Mouse (Mus musculus): ENCODE measurements at regions not wholly inside any gene's neighbourhood (a gene's known extent, or its start where the extent isn't known, plus 50 kb on each side); places are given as distances from the start of the nearest gene placed in this dataset.

- Histone ChIP-seq H3K9me3 (ENCODE audit: control insufficient read depth, low read length) (no peaks in the 10 kb centered on the region), H3K27me3 (ENCODE audit: control insufficient read depth, insufficient read depth, low read length) (no peaks in the 10 kb centered on the region), H3K4me3 (ENCODE audit: low read depth, low read length) (no peak overlapping the region), H3K4me2 (ENCODE audit: low read depth, low read length, severe bottlenecking) (no peak overlapping the region), H3K9ac (ENCODE audit: low read length) (no peak overlapping the region), H3K4me1 (replicated peaks; ENCODE audit: control insufficient read depth, insufficient read depth, low read length) (no peaks in the 10 kb centered on the region), H3K27ac (ENCODE audit: low read depth, low read length) (no peak overlapping the region), H3K36me3 (ENCODE audit: control insufficient read depth, insufficient read depth, low read length) (no peaks in the 10 kb centered on the region)
- ATAC-seq (replicated peaks; ENCODE audit: low FRiP score) (no peak), DNase-seq (ENCODE audit: low spot score) (no peak)
- 22% methylated on average over 6 of the region's 6 CpGs for WGBS
Observed at GRCm38 (mm10) chr6:98435676-98436075, 93.1 kb upstream of the Gm765 start.

GRCm38 (mm10) chr6:98433286-98433685 is 90.7 kb upstream of the Gm765 start:
- no peak overlapping the region for H3K4me3 ChIP-seq (ENCODE audit: low read depth, low read length)
- H3K27me3 ChIP-seq (ENCODE audit: control insufficient read depth, insufficient read depth, low read length) = no peaks in the 10 kb centered on the region
- no peaks in the 10 kb centered on the region for H3K4me1 ChIP-seq (replicated peaks; ENCODE audit: control insufficient read depth, insufficient read depth, low read length)
- H3K9me3 ChIP-seq (ENCODE audit: control insufficient read depth, low read length) = no peaks in the 10 kb centered on the region
- H3K4me2 ChIP-seq (ENCODE audit: low read depth, low read length, severe bottlenecking) = no peak overlapping the region
- no peak for ATAC-seq (replicated peaks; ENCODE audit: low FRiP score)
- WGBS = 75% methylated on average over 6 of the region's 6 CpGs
- DNase-seq (ENCODE audit: low spot score) = no peak
- H3K36me3 ChIP-seq (ENCODE audit: control insufficient read depth, insufficient read depth, low read length) = no peaks in the 10 kb centered on the region
- no peak overlapping the region for H3K27ac ChIP-seq (ENCODE audit: low read depth, low read length)
- H3K9ac ChIP-seq (ENCODE audit: low read length) = no peak overlapping the region

GRCm38 (mm10) chr6:98429120-98429519 is 86.6 kb upstream of the Gm765 start:
- H3K9me3 ChIP-seq (ENCODE audit: control insufficient read depth, low read length) = no peaks in the 10 kb centered on the region
- DNase-seq (ENCODE audit: low spot score) = no peak
- H3K27me3 ChIP-seq (ENCODE audit: control insufficient read depth, insufficient read depth, low read length) = no peaks in the 10 kb centered on the region
- no peak for ATAC-seq (replicated peaks; ENCODE audit: low FRiP score)
- no peaks in the 10 kb centered on the region for H3K4me1 ChIP-seq (replicated peaks; ENCODE audit: control insufficient read depth, insufficient read depth, low read length)
- 84% methylated on average over 5 of the region's 5 CpGs for WGBS
- no peaks in the 10 kb centered on the region for H3K36me3 ChIP-seq (ENCODE audit: control insufficient read depth, insufficient read depth, low read length)
- no peak overlapping the region for H3K4me2 ChIP-seq (ENCODE audit: low read depth, low read length, severe bottlenecking)
- no peak overlapping the region for H3K9ac ChIP-seq (ENCODE audit: low read length)
- no peak overlapping the region for H3K27ac ChIP-seq (ENCODE audit: low read depth, low read length)
- no peak overlapping the region for H3K4me3 ChIP-seq (ENCODE audit: low read depth, low read length)

- no peaks in the 10 kb centered on the region for H3K36me3 ChIP-seq (ENCODE audit: control insufficient read depth, insufficient read depth, low read length)
- 96% methylated on average over 1 of the region's 1 CpGs for WGBS
- no peak overlapping the region for H3K9ac ChIP-seq (ENCODE audit: low read length)
- no peaks in the 10 kb centered on the region for H3K27me3 ChIP-seq (ENCODE audit: control insufficient read depth, insufficient read depth, low read length)
- no peak overlapping the region for H3K4me3 ChIP-seq (ENCODE audit: low read depth, low read length)
- H3K27ac ChIP-seq (ENCODE audit: low read depth, low read length) = no peak overlapping the region
- no peak for ATAC-seq (replicated peaks; ENCODE audit: low FRiP score)
- no peak for DNase-seq (ENCODE audit: low spot score)
- no peak overlapping the region for H3K4me2 ChIP-seq (ENCODE audit: low read depth, low read length, severe bottlenecking)
- no peaks in the 10 kb centered on the region for H3K9me3 ChIP-seq (ENCODE audit: control insufficient read depth, low read length)
- no peaks in the 10 kb centered on the region for H3K4me1 ChIP-seq (replicated peaks; ENCODE audit: control insufficient read depth, insufficient read depth, low read length)
Observed at GRCm38 (mm10) chr6:98402605-98403004, 60.1 kb upstream of the Gm765 start.

GRCm38 (mm10) chr6:98394589-98394988 is 52.0 kb upstream of the Gm765 start:
- DNase-seq (ENCODE audit: low spot score) (no peak), ATAC-seq (replicated peaks; ENCODE audit: low FRiP score) (no peak)
- H3K36me3 ChIP-seq (ENCODE audit: control insufficient read depth, insufficient read depth, low read length) = no peaks in the 10 kb centered on the region
- H3K4me2 ChIP-seq (ENCODE audit: low read depth, low read length, severe bottlenecking) = no peak overlapping the region
- H3K4me3 ChIP-seq (ENCODE audit: low read depth, low read length) = no peak overlapping the region
- H3K9me3 ChIP-seq (ENCODE audit: control insufficient read depth, low read length) = no peaks in the 10 kb centered on the region
- no peaks in the 10 kb centered on the region for H3K27me3 ChIP-seq (ENCODE audit: control insufficient read depth, insufficient read depth, low read length)
- H3K27ac ChIP-seq (ENCODE audit: low read depth, low read length) = no peak overlapping the region
- H3K4me1 ChIP-seq (replicated peaks; ENCODE audit: control insufficient read depth, insufficient read depth, low read length) = no peaks in the 10 kb centered on the region
- no peak overlapping the region for H3K9ac ChIP-seq (ENCODE audit: low read length)
- 63% methylated on average over 5 of the region's 5 CpGs for WGBS

Data from forebrain, embryonic 11.5 days (tissue).